Mouse (Mus musculus) heart, adult 18-20 months (tissue): ENCODE data around the gene Prim2. TPM values are rescaled to one million over a fixed set of nuclear protein-coding genes. Genes with fewer than 3 reads are reported as not detected.
A peak's percentile ranks its signal among the peaks of the same experiment; 100 is the strongest.

Experiments
- DNase-seq, 2 experiments: peaks; one replicate each; pipeline ENCODE4 v3.0.0; 2021 to 2022; ENCODE audit warnings: mixed read lengths in 1 of 2
- total RNA-seq, 2 experiments: library from RNA; stranded (reverse); gene quantifications; 2 replicates each; pipeline ENCODE4 v1.2.3; 2021

Gene Prim2
- total RNA-seq, 2 experiments from 2014 or later, result 1.7 to 2.8 TPM

- peak in 1 of 2 experiments; percentile 15 for DNase-seq
These were observed 127.9 kb downstream of the Prim2 start for GRCm38 (mm10) chr1:33541708-33542107.

- no peak for DNase-seq
These were observed 131.6 kb downstream of the Prim2 start for GRCm38 (mm10) chr1:33537948-33538347.

DNA sequence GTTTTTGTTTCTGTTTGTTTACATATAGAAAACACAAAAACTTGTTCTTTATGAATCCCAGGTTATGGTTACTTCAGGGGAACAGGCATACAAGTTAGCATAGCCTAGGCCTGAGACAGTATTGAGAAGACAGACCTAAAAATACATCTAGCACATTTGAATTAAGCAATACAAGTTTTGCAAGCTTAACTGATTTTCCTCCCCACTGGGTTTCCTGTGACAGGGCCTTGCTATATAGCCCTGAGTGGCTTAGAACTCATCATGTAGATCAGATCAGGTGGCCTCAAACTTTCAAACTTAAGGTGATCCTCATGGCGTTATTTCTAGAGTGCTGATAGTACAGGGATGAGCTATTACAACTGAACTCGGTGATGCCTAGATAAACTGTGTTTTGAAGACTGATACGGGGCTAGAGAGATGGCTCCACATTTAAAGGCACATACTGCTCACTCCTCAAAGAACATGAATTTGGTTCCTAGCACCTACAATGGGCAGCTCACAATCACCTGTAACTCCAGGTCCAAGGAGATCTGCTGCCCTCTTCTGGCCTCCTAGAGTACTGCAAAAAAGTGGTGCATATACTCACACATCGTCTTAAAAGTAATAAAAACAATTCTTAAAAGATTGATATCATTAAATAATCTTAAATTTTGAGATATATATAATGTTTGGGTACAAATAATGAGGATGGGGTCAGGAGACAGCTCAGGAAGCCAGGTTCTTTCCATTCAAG, 133.2 kb downstream of the Prim2 start:
- no peak for DNase-seq

DNA sequence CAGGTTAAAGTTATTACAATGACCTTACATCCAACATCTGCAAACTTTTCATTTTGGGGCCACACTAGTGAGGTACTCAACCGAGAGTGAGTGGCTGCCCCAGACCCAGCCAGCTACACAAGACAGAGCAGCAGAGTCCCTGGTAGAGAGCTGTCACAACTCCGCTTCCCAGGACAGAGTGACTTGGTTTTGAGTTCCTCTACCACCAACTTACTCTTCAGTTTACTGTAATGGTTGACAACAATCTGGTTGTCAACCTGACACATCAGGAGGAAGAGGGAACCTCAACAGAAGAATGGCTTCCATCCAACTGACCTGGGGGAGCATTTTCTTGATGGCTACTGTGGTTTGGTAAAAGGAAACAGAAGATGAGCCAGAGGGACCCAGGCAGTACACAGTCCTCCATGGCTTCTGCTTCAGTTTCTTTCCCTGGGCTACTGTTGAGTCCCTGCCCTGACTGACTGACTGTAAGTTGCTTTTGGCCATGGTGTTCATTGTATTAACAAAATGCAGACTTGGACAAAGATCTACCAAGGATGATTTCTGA, 134.4 kb downstream of the Prim2 start:
- no peak for DNase-seq

- no peak for DNase-seq
These were observed 137.7 kb downstream of the Prim2 start for GRCm38 (mm10) chr1:33531860-33532259.

- no peak for DNase-seq
These were observed 138.3 kb downstream of the Prim2 start for GRCm38 (mm10) chr1:33531097-33531856.

- DNase-seq, result no peak
These were observed 139.1 kb downstream of the Prim2 start for GRCm38 (mm10) chr1:33530491-33530890.

GRCm38 (mm10) chr1:33529543-33530232, 139.9 kb downstream of the Prim2 start:
- no peak for DNase-seq

GRCm38 (mm10) chr1:33527352-33527863, 142.2 kb downstream of the Prim2 start:
- DNase-seq, result no peak

DNA sequence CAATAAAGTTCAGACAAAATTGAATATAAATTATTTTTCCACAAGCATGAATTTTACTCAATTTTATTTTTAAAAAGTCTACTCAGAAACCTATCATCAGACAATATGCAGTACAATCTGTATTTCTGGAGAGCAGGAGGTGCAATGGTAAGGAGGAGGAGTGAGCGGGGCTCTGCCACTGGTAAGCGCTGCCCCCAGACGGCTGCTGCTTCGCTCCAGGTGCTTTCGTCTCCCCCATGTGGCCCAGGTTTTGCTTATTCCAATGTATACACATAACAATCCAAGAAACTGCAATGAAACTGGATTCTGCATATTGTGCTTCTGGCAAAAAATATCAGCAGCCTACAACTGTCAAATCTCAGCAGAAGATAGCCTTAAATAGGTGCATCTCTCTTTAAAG, 146.4 kb downstream of the Prim2 start:
- DNase-seq, result no peak

- DNase-seq, result no peak
These were observed 154.5 kb downstream of the Prim2 start for GRCm38 (mm10) chr1:33515124-33515523.

GRCm38 (mm10) chr1:33511310-33511709, 158.3 kb downstream of the Prim2 start:
- DNase-seq, result no peak

- no peak for DNase-seq
These were observed 165.2 kb downstream of the Prim2 start for GRCm38 (mm10) chr1:33504371-33504770.

DNA sequence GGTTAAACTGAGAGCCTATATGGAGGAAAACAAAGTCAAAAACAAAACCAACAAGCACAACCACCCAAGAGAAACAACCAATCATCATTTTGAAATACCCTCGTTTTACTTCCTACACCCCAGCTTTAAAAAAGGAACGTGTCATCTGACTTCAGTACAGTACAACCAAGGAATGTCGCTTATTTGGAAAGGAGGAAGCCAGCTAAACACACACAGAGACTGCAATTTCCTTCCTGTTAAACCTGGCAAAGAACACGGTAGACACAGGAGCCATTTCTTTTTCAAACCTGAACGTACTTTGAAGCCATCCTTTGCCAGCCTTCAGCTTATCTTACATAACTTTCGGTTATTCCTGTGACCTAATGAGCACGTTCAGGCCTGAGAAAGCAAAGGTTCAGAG, 166.7 kb downstream of the Prim2 start:
- no peak for DNase-seq

GRCm38 (mm10) chr1:33502298-33502697, 167.3 kb downstream of the Prim2 start:
- no peak for DNase-seq

DNA sequence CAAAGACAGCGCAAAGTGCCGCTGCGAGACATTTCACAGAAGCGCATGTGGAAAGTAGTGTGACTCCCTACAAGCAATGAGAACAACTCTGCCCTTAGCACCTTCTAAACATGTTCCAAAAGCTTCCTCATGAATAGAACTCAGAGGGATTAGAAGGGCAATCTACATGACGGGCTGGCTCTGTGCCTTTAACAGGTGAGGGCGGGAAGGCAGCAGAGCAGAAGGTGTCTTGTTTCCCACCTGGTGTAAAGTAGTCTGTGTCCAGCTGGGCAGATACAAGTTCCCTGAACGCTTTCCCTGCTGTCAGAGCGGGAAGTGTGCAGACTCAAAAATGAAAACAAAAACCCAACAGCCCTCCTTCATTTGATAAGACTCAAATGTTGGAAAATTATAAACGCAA, 169.5 kb downstream of the Prim2 start:
- no peak for DNase-seq

GRCm38 (mm10) chr1:33499603-33500002, 170.0 kb downstream of the Prim2 start:
- DNase-seq, result no peak

DNA sequence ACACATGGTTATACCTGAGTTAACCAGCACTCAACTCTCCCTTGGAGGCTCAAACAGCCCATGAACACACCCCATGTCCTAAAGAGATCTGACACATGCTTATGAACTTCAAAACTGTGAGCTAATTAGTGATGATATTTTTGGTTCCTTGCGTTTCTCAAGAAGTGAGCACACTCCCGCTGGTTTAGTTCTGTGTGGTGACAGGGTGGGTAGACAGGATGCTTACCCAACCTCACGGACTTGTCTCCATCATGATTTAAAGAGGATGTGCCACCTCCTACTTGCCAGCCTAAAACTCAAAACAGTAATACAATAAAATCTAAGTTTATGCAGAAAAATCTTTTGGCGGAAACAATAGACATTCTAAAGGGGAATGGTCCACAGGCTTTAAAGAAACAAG, 173.5 kb downstream of the Prim2 start:
- DNase-seq, result no peak

DNA sequence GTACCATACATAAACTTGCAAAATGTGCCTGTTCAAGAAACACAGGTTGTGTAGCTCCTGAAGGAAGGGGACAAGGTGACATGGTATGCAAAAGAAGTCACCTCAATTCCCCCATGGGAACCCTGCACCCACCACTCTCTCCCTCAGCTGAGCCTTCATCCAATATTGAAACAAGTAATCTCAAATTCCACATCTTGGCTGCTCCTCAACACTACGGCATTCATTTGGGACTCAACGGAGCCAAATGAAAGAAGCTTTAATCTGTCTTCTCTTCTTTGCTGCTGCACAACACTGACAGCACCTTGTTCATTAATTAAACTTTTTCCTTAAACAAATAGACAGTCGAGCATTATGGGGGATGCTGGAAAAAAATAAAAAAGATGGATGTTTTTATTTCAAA, 174.0 kb downstream of the Prim2 start:
- DNase-seq, result no peak

DNA sequence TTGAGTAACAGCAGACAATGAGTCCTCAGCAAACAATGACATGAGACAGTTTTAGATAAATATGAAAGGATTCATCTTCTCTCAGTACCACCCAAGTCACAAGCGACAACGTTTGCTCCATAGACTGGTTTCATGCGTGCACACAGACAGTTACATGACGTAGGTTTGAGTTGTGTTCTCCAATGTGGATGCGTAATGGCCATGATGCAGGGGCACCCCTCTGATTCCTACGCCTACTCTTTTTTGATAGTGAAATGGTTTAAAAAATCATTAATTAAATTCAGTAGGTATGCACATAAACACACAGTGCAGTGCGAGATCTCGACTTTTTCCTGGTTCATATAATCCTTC, 174.4 kb downstream of the Prim2 start:
- DNase-seq, result no peak

- DNase-seq, result no peak
These were observed 174.9 kb downstream of the Prim2 start for GRCm38 (mm10) chr1:33494524-33495202.

- no peak for DNase-seq
These were observed 179.4 kb downstream of the Prim2 start for GRCm38 (mm10) chr1:33490220-33490619.
